Mouse (Mus musculus): ENCODE data around the gene Rbmxl2. TPM values are rescaled to one million over a fixed set of nuclear protein-coding genes. Genes with fewer than 3 reads are reported as not detected.

Rbmxl2 gene
- not detected for total RNA-seq (2022)

GRCm38 (mm10) chr7:107209204-107209860 lies at the start of gene Rbmxl2:
Rbmxl2 (plus strand) TSS chr7:107209445.
- no peak for DNase-seq (ENCODE audit: low spot score)

GRCm38 (mm10) chr7:107166690-107167089 lies 42.6 kb upstream of the Rbmxl2 start, which contains the start of gene Nlrp14:
Nlrp14 (plus strand) TSS chr7:107166990.
- DNase-seq (ENCODE audit: low spot score), result no peak

GRCm38 (mm10) chr7:107180406-107180805 lies 28.8 kb upstream of the Rbmxl2 start:
- no peak for DNase-seq (ENCODE audit: low spot score)

- no peak for DNase-seq (ENCODE audit: low spot score)
These were observed 7.4 kb upstream of the Rbmxl2 start for GRCm38 (mm10) chr7:107201817-107202216.

GRCm38 (mm10) chr7:107207843-107208242 lies 1.4 kb upstream of the Rbmxl2 start:
- DNase-seq (ENCODE audit: low spot score), result no peak

GRCm38 (mm10) chr7:107210126-107210576 lies 906 bp downstream of the Rbmxl2 start:
- no peak for DNase-seq (ENCODE audit: low spot score)

- no peak for DNase-seq (ENCODE audit: low spot score)
These were observed 6.5 kb downstream of the Rbmxl2 start for GRCm38 (mm10) chr7:107215723-107216122.

GRCm38 (mm10) chr7:107216845-107217244 lies 7.6 kb downstream of the Rbmxl2 start:
- no peak for DNase-seq (ENCODE audit: low spot score)

GRCm38 (mm10) chr7:107236854-107237253 lies 27.6 kb downstream of the Rbmxl2 start:
- DNase-seq (ENCODE audit: low spot score), result no peak

- no peak for DNase-seq (ENCODE audit: low spot score)
These were observed 28.3 kb downstream of the Rbmxl2 start for GRCm38 (mm10) chr7:107237498-107237897.

GRCm38 (mm10) chr7:107241371-107241883 lies 32.2 kb downstream of the Rbmxl2 start:
- DNase-seq (ENCODE audit: low spot score), result no peak

GRCm38 (mm10) chr7:107250211-107250985 lies 41.2 kb downstream of the Rbmxl2 start:
- DNase-seq (ENCODE audit: low spot score), result no peak

GRCm38 (mm10) chr7:107253355-107253754 lies 44.1 kb downstream of the Rbmxl2 start:
- DNase-seq (ENCODE audit: low spot score), result no peak

- DNase-seq (ENCODE audit: low spot score), result no peak
These were observed 50.7 kb downstream of the Rbmxl2 start for GRCm38 (mm10) chr7:107259936-107260335.

Other genes starting within 250 kb of the Rbmxl2 start
- not detected for gene Olfr6, start 245.5 kb upstream of the Rbmxl2 start, total RNA-seq (2022)
- not detected for gene Olfr711, start 234.0 kb upstream of the Rbmxl2 start, total RNA-seq (2022)
- not detected for gene Olfr2, start 203.4 kb upstream of the Rbmxl2 start, total RNA-seq (2022)
- gene Olfr713, start 178.3 kb upstream of the Rbmxl2 start, total RNA-seq (2022), result not detected
- gene Olfr714, start 138.5 kb upstream of the Rbmxl2 start, total RNA-seq (2022), result not detected
- gene Olfr17, start 116.2 kb upstream of the Rbmxl2 start, total RNA-seq (2022), result not detected
- gene Olfr715b, start 99.1 kb upstream of the Rbmxl2 start, total RNA-seq (2022), result not detected
- not detected for gene Olfr715, start 78.4 kb upstream of the Rbmxl2 start, total RNA-seq (2022)
- not detected for gene Olfr716, start 71.1 kb upstream of the Rbmxl2 start, total RNA-seq (2022)
- not detected for gene Nlrp14, start 42.5 kb upstream of the Rbmxl2 start, total RNA-seq (2022)
- under 1 TPM in 3 of 4 experiments, not detected in 1; 0.08 to 0.35 (median 0.09) TPM for gene Syt9, start 161.3 kb downstream of the Rbmxl2 start, total RNA-seq (2022)